Mouse (Mus musculus): ENCODE results near the gene Ggcx. TPM values are rescaled to one million over a fixed set of nuclear protein-coding genes. Genes with fewer than 3 reads are reported as not detected.
A peak's percentile ranks its signal among the peaks of the same experiment; 100 is the strongest.

Gene Ggcx
- total and polyA plus RNA-seq, 2 experiments from 2014 or later: 10.6 to 23.6 TPM

GRCm38 (mm10) chr6:72420901-72421300, 6.8 kb downstream of the Ggcx start:
- Histone ChIP-seq H3K4me1 (ENCODE audit: insufficient read depth, low read length) (no peaks in the 10 kb centered on the region), H3K36me3 (ENCODE audit: insufficient read depth, low read length) (peaks cover 66% of the 10 kb centered on the region), H3K4me2 (ENCODE audit: low read depth, low read length) (no peak overlapping the region), H3K27me3 (ENCODE audit: insufficient read depth, low read length) (no peaks in the 10 kb centered on the region), H3K4me3 (ENCODE audit: low read length) (no peak overlapping the region), H3K27ac (no peak overlapping the region), H3K9me3 (ENCODE audit: low read length) (no peaks in the 10 kb centered on the region), H3K9ac (replicated peaks; ENCODE audit: low read length) (no peak overlapping the region)
- ATAC-seq (no peak), DNase-seq (ENCODE audit: low spot score) (no peak)
- WGBS: 93% methylated on average over 10 of the region's 10 CpGs
- no peak for TF ChIP-seq CTCF (IDR thresholded peaks at IDR 0.05; ENCODE audit: low read depth)

DNA sequence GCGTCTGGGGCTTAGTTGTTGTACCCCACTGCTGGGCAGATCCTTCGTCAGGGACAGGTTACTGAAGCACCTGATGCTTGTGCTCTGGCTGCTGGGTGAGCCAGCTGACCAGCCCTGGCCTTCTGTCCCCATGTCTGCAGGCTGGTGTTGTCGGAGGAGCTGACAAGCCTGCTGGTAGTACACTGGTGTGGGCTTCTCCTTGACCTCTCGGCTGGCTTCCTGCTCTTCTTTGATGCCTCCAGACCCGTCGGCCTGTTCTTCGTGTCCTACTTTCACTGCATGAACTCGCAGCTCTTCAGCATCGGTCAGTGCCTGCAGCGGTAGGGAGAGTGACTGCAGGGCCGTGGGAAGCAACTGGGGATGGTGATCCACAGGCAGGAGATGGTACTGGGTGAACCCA, 11.5 kb downstream of the Ggcx start:
- Histone ChIP-seq H3K27ac (no peak overlapping the region), H3K9me3 (ENCODE audit: low read length) (no peaks in the 10 kb centered on the region), H3K4me3 (ENCODE audit: low read length) (no peak overlapping the region), H3K27me3 (ENCODE audit: insufficient read depth, low read length) (no peaks in the 10 kb centered on the region), H3K4me1 (ENCODE audit: insufficient read depth, low read length) (no peaks in the 10 kb centered on the region), H3K36me3 (ENCODE audit: insufficient read depth, low read length) (peaks cover 59% of the 10 kb centered on the region), H3K9ac (replicated peaks; ENCODE audit: low read length) (no peak overlapping the region), H3K4me2 (ENCODE audit: low read depth, low read length) (no peak overlapping the region)
- WGBS: 95% methylated on average over 11 of the region's 11 CpGs
- ATAC-seq (no peak), DNase-seq (ENCODE audit: low spot score) (no peak)
- TF ChIP-seq CTCF (IDR thresholded peaks at IDR 0.05; ENCODE audit: low read depth): no peak

- WGBS: 30% methylated on average over 8 of the region's 8 CpGs
- Histone ChIP-seq H3K4me1 (ENCODE audit: insufficient read depth, low read length) (no peaks in the 10 kb centered on the region), H3K36me3 (ENCODE audit: insufficient read depth, low read length) (peaks cover 58% of the 10 kb centered on the region), H3K9ac (replicated peaks; ENCODE audit: low read length) (no peak overlapping the region), H3K4me2 (ENCODE audit: low read depth, low read length) (no peak overlapping the region), H3K27me3 (ENCODE audit: insufficient read depth, low read length) (no peaks in the 10 kb centered on the region), H3K4me3 (ENCODE audit: low read length) (no peak overlapping the region), H3K9me3 (ENCODE audit: low read length) (no peaks in the 10 kb centered on the region), H3K27ac (no peak overlapping the region)
- peak; percentile 85 for DNase-seq (ENCODE audit: low spot score)
- ATAC-seq: peak; percentile 88
- TF ChIP-seq CTCF (IDR thresholded peaks at IDR 0.05; ENCODE audit: low read depth): peak; percentile 88
Observed at GRCm38 (mm10) chr6:72428036-72428435, 13.9 kb downstream of the Ggcx start.

DNA sequence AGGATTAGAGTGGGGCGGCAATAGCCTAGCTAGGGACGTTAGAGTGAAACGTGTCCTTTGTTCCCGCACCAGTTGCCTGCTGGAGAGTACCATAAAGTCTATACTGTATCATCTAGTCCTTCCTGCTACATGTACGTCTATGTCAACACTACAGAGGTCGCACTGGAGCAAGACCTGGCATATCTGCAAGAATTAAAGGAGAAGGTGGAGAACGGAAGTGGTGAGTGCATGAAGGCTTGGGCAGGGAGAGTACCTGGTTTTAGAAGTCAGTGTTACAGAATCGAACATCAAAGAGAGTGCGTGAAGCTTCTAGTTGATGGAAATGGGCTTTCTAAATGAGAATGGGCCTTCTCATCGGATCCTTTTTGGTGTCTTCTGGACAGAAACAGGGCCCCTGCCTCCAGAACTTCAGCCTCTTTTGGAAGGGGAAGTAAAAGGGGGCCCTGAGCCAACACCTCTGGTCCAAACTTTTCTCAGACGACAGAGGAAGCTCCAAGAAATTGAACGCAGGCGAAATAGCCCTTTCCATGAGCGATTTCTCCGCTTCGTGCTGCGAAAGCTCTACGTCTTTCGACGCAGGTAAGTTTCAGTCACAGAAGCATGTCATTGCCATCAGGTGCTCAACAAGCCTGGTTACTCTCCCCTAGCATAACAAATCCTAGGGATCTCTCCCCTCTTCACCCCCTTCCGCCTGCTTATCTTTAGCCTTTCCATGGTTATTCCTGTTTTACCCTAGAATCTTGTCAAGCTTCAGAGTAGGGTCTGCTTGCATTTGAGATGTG, 15.1 kb downstream of the Ggcx start:
- H3K9me3 ChIP-seq (ENCODE audit: low read length): no peaks in the 10 kb centered on the region
- H3K4me1 ChIP-seq (ENCODE audit: insufficient read depth, low read length): no peaks in the 10 kb centered on the region
- no peak overlapping the region for H3K4me3 ChIP-seq (ENCODE audit: low read length)
- no peak overlapping the region for H3K4me2 ChIP-seq (ENCODE audit: low read depth, low read length)
- H3K27me3 ChIP-seq (ENCODE audit: insufficient read depth, low read length): no peaks in the 10 kb centered on the region
- peaks cover 48% of the 10 kb centered on the region for H3K36me3 ChIP-seq (ENCODE audit: insufficient read depth, low read length)
- no peak overlapping the region for H3K9ac ChIP-seq (replicated peaks; ENCODE audit: low read length)
- no peak for ATAC-seq
- no peak for TF ChIP-seq CTCF (IDR thresholded peaks at IDR 0.05; ENCODE audit: low read depth)
- 88% methylated on average over 21 of the region's 21 CpGs for WGBS
- no peak for DNase-seq (ENCODE audit: low spot score)
- H3K27ac ChIP-seq: no peak overlapping the region

- Histone ChIP-seq H3K9me3 (ENCODE audit: low read length) (no peaks in the 10 kb centered on the region), H3K27ac (no peak overlapping the region), H3K36me3 (ENCODE audit: insufficient read depth, low read length) (peaks cover 45% of the 10 kb centered on the region), H3K4me2 (ENCODE audit: low read depth, low read length) (no peak overlapping the region), H3K9ac (replicated peaks; ENCODE audit: low read length) (no peak overlapping the region), H3K4me1 (ENCODE audit: insufficient read depth, low read length) (peaks cover under 1% of the 10 kb centered on the region; the same call in 1 of the 2 replicates), H3K4me3 (ENCODE audit: low read length) (no peak overlapping the region), H3K27me3 (ENCODE audit: insufficient read depth, low read length) (no peaks in the 10 kb centered on the region)
- TF ChIP-seq CTCF (IDR thresholded peaks at IDR 0.05; ENCODE audit: low read depth): 0 out of 2 replicates have a peak, but pooled peaks have one; percentile 13
- DNase-seq (ENCODE audit: low spot score): peak; percentile 9
- 32% methylated on average over 5 of the region's 5 CpGs for WGBS
- no peak; the same call in 1 of the 2 replicates for ATAC-seq
Observed at GRCm38 (mm10) chr6:72430989-72431921, 17.1 kb downstream of the Ggcx start.

GRCm38 (mm10) chr6:72432153-72432552, 18.0 kb downstream of the Ggcx start:
- H3K4me3 ChIP-seq (ENCODE audit: low read length): no peak overlapping the region
- DNase-seq (ENCODE audit: low spot score) (no peak), ATAC-seq (no peak)
- no peaks in the 10 kb centered on the region for H3K27me3 ChIP-seq (ENCODE audit: insufficient read depth, low read length)
- peaks cover 6% of the 10 kb centered on the region; the same call in 1 of the 2 replicates for H3K4me1 ChIP-seq (ENCODE audit: insufficient read depth, low read length)
- WGBS: 85% methylated on average over 2 of the region's 2 CpGs
- no peak overlapping the region for H3K4me2 ChIP-seq (ENCODE audit: low read depth, low read length)
- no peak overlapping the region for H3K27ac ChIP-seq
- peaks cover 51% of the 10 kb centered on the region for H3K36me3 ChIP-seq (ENCODE audit: insufficient read depth, low read length)
- TF ChIP-seq CTCF (IDR thresholded peaks at IDR 0.05; ENCODE audit: low read depth): no peak
- H3K9ac ChIP-seq (replicated peaks; ENCODE audit: low read length): no peak overlapping the region
- H3K9me3 ChIP-seq (ENCODE audit: low read length): no peaks in the 10 kb centered on the region
